Mouse (Mus musculus) bone marrow macrophage, adult 2 months (primary cell): ENCODE results near the gene Selenos.

Source experiments
- CTCF ChIP-seq: IDR thresholded peaks from 2 replicates; pipeline ENCODE4 v1.5.1; 2012; ENCODE audit warnings: low read depth, mild to moderate bottlenecking, low read length, moderate library complexity
- POLR2A ChIP-seq: IDR thresholded peaks from 2 replicates; pipeline ENCODE4 v1.6.1; 2012; ENCODE audit warnings: mild to moderate bottlenecking, low read depth, low read length, borderline replicate concordance

- TF ChIP-seq POLR2A (no peak), CTCF (no peak)
Measured at GRCm38 (mm10) chr7:66060066-66060956, 19.1 kb upstream of the Selenos start.
